Mouse (Mus musculus): ENCODE data around the gene Acr.

DNA sequence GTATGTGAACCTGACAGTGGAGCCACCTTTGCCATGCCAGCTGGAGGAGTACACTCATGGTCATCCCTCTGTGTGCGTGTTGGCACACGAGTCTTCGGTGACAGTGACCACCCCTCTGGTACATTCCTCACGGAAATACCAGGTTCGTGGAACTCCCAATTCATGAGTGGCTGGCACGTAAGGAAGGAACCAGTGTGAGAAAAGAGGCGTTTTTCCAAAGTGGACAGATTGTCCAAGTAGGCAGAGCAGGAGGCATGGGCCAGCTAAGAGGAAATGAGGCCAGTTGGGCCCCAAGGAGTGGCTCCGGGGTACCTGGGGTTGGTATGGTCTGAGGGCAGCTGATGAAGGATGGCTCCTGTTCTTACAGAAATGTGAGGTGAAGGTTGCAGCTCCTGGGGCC lies 42.7 kb upstream of the Acr start:
- TF ChIP-seq CTCF (conservative IDR thresholded peaks at IDR 0.05; ENCODE audit: low read length) (no peak), POU5F1 (IDR thresholded peaks at IDR 0.05; ENCODE audit: borderline replicate concordance, low read length) (no peak)
